11 mouse cellular contexts compared by ENCODE assay signal in genomic region chr10:44864191-44864747, GRCm38 (mm10).
"Had no signal": no experiment of that assay in that cellular context is flagged by ENCODE, and none has a peak within 500 bp of the region (broad histone marks: within the 10 kb centered on the region; RNA-seq: fewer than 3 reads in every experiment).

No protein-coding gene starts in this region.

- H3K36me3 ChIP-seq: limb, embryonic 15.5 days; liver, embryonic 13.5 days; midbrain, embryonic 12.5 days had no signal

- H3K27ac ChIP-seq: limb, embryonic 15.5 days; liver, embryonic 13.5 days; midbrain, embryonic 12.5 days; stomach, postnatal 0 days had no signal

- H3K9ac ChIP-seq: limb, embryonic 15.5 days; liver, embryonic 13.5 days; midbrain, embryonic 12.5 days had no signal

- H3K4me2 ChIP-seq: limb, embryonic 15.5 days; liver, embryonic 13.5 days; midbrain, embryonic 12.5 days had no signal

- H3K4me1 ChIP-seq: midbrain, embryonic 12.5 days had no signal

- H3K4me3 ChIP-seq: limb, embryonic 15.5 days; liver, embryonic 13.5 days; midbrain, embryonic 12.5 days had no signal

- H3K9me3 ChIP-seq: limb, embryonic 15.5 days; liver, embryonic 13.5 days; midbrain, embryonic 12.5 days had no signal

- H3K27me3 ChIP-seq: limb, embryonic 15.5 days; liver, embryonic 13.5 days; midbrain, embryonic 12.5 days had no signal

- DNase-seq: liver, embryonic 13.5 days; lung, adult 18-20 months; right cerebral cortex, adult 18-20 months; right cerebral cortex, postnatal 25 days; thymus, postnatal 4 days had no signal

- ATAC-seq: hindbrain, embryonic 16.5 days; inflammation-experienced regulatory T-cells, adult 6 months; midbrain, embryonic 16.5 days had no signal
